Mouse (Mus musculus) layer of hippocampus, postnatal 36 days (tissue): ENCODE results near the gene Plaur. TPM values are rescaled to one million over a fixed set of nuclear protein-coding genes. Genes with fewer than 3 reads are reported as not detected.
"Not testable (repeated sequence)": the region's sequence is repeated elsewhere in the genome, so short reads cannot be mapped to it uniquely, and the experiment has no call there.

Source experiments
- DNase-seq, 2 experiments: peaks; one replicate each; pipeline ENCODE4 v3.0.0; 2022
- total RNA-seq, 2 experiments: library from RNA; stranded (reverse); gene quantifications; 2 replicates each; pipeline ENCODE4 v1.2.3; 2021

The Plaur gene
- total RNA-seq, 2 experiments from 2014 or later, result 0.68 TPM; not detected in 1

- not testable (repeated sequence) for DNase-seq
Measured at GRCm38 (mm10) chr7:24516319-24516718, 54.0 kb downstream of the Plaur start.

- no peak for DNase-seq
Measured at GRCm38 (mm10) chr7:24517077-24517476, 54.8 kb downstream of the Plaur start.

- DNase-seq, result peak in 1 of 2 experiments; percentile 43
Measured at GRCm38 (mm10) chr7:24517654-24518053, 55.4 kb downstream of the Plaur start.

- no peak for DNase-seq
Measured at GRCm38 (mm10) chr7:24519130-24519529, 56.8 kb downstream of the Plaur start.

GRCm38 (mm10) chr7:24520054-24520453 lies 57.8 kb downstream of the Plaur start:
- not testable (repeated sequence) for DNase-seq

- no peak for DNase-seq
Measured at GRCm38 (mm10) chr7:24522805-24523204, 60.5 kb downstream of the Plaur start.

GRCm38 (mm10) chr7:24523723-24524122 lies 61.4 kb downstream of the Plaur start:
- no peak for DNase-seq

GRCm38 (mm10) chr7:24524978-24525377 lies 62.7 kb downstream of the Plaur start:
- DNase-seq, result no peak

Other genes with a start within 250 kb of the Plaur start
- gene Zfp109, start 224.9 kb upstream of the Plaur start, total RNA-seq, result 10 to 100 TPM in 1 of 2 experiments, 1 to 10 TPM in 1; 8.8 to 10.4 TPM
- gene Zfp108, start 207.7 kb upstream of the Plaur start, total RNA-seq, result 1 to 10 TPM; 7.8 to 9.7 TPM
- 10 to 100 TPM; 12.3 to 13.9 TPM for gene Zfp93, start 192.1 kb upstream of the Plaur start, total RNA-seq
- 10 to 100 TPM; 23.6 to 25.6 TPM for gene Zfp61, start 161.3 kb upstream of the Plaur start, total RNA-seq
- gene Zfp94, start 145.8 kb upstream of the Plaur start, total RNA-seq, result 10 to 100 TPM; 12.2 to 14.8 TPM
- gene Tescl, start 128.5 kb upstream of the Plaur start, total RNA-seq, result not detected
- gene Lypd5, start 113.3 kb upstream of the Plaur start, total RNA-seq, result not detected
- under 1 TPM; 0.17 to 0.48 TPM for gene Kcnn4, start 92.2 kb upstream of the Plaur start, total RNA-seq
- gene Smg9, start 62.9 kb upstream of the Plaur start, total RNA-seq, result 10 to 100 TPM; 33.8 to 39.0 TPM
- gene Irgc1, start 10.2 kb upstream of the Plaur start, total RNA-seq, result not detected
- 100 to 1,000 TPM; 137 to 142 TPM for gene Cadm4, start 19.5 kb downstream of the Plaur start, total RNA-seq
- 10 to 100 TPM; 36.2 to 42.1 TPM for gene Zfp428, start 44.5 kb downstream of the Plaur start, total RNA-seq
- not detected for gene AC161166.1, start 50.0 kb downstream of the Plaur start, total RNA-seq
- 10 to 100 TPM; 67.7 to 69.6 TPM for gene Irgq, start 68.2 kb downstream of the Plaur start, total RNA-seq
- not detected for gene Pinlyp, start 83.6 kb downstream of the Plaur start, total RNA-seq
- gene Xrcc1, start 83.8 kb downstream of the Plaur start, total RNA-seq, result 10 to 100 TPM; 34.2 to 37.7 TPM
- gene Ethe1, start 125.1 kb downstream of the Plaur start, total RNA-seq, result 10 to 100 TPM in 1 of 2 experiments, 1 to 10 TPM in 1; 10.0 to 12.0 TPM
- 1 to 10 TPM; 4.7 to 5.7 TPM for gene Zfp575, start 125.2 kb downstream of the Plaur start, total RNA-seq
- gene Phldb3, start 148.3 kb downstream of the Plaur start, total RNA-seq, result under 1 TPM in 1 of 2 experiments, not detected in 1; 0.30 TPM
- under 1 TPM; 0.40 to 0.68 TPM for gene Lypd3, start 174.1 kb downstream of the Plaur start, total RNA-seq
- not detected for gene Tex101, start 214.2 kb downstream of the Plaur start, total RNA-seq
- gene BC049730, start 246.8 kb downstream of the Plaur start, total RNA-seq, result not detected